Mouse (Mus musculus) neural tube, embryonic 13.5 days (tissue): ENCODE measurements around the gene Cd274. TPM values are rescaled to one million over a fixed set of nuclear protein-coding genes. Genes with fewer than 3 reads are reported as not detected.
A peak's percentile ranks its signal among the peaks of the same experiment; 100 is the strongest.

ENCODE experiments used
- ATAC-seq: fragments of 200-750 bp; cut with Nextera tagmentation; 2 replicates; pipeline ENCODE4 v1.8.0; 2017; ENCODE audit warnings: low read depth, mild to moderate bottlenecking, moderate TSS enrichment, moderate library complexity
- H3K27ac ChIP-seq: fragments of 300-500 bp; sonication (generic); replicated peaks from 2 replicates; pipeline ENCODE4 v1.5.1; 2015; ENCODE audit warnings: moderate library complexity, mild to moderate bottlenecking, inconsistent platforms
- H3K27me3 ChIP-seq: fragments of 300-500 bp; sonication (generic); 2 replicates; pipeline ENCODE4 v1.6.1; 2015; ENCODE audit warnings: mild to moderate bottlenecking, inconsistent platforms
- H3K36me3 ChIP-seq: fragments of 300-500 bp; sonication (generic); 2 replicates; pipeline ENCODE4 v1.6.1; 2015; ENCODE audit warnings: mild to moderate bottlenecking, inconsistent platforms
- H3K4me1 ChIP-seq: fragments of 300-500 bp; sonication (generic); replicated peaks from 2 replicates; pipeline ENCODE4 v1.6.1; 2015; ENCODE audit warnings: inconsistent platforms
- H3K4me2 ChIP-seq: fragments of 300-500 bp; sonication (generic); 2 replicates; pipeline ENCODE4 v1.6.1; 2015; ENCODE audit warnings: inconsistent platforms, mild to moderate bottlenecking, moderate library complexity
- H3K4me3 ChIP-seq: fragments of 300-500 bp; sonication (generic); 2 replicates; pipeline ENCODE4 v1.5.1; 2015; ENCODE audit warnings: mild to moderate bottlenecking, inconsistent platforms
- H3K9ac ChIP-seq: fragments of 300-500 bp; sonication (generic); 2 replicates; pipeline ENCODE4 v1.6.1; 2015; ENCODE audit warnings: moderate library complexity, mild to moderate bottlenecking, inconsistent platforms
- H3K9me3 ChIP-seq: fragments of 300-500 bp; sonication (generic); 2 replicates; pipeline ENCODE4 v1.6.1; 2016; ENCODE audit warnings: inconsistent platforms
- WGBS: fragments of 180-500 bp; shearing (Covaris S2); methylation state at CpG from one replicate; pipeline ENCODE4 v1.1.7; 2015; 5-methylcytosine and 5-hydroxymethylcytosine counted together
- polyA plus RNA-seq: library from polyadenylated mRNA; unstranded; fragments of >200 nt; fragmentation: Nextera tagmentation; extraction: Ambion mirVana; gene quantifications from 2 replicates; pipeline ENCODE4 v1.2.1, GENCODE M21; 2015

Gene Cd274
- polyA plus RNA-seq, 1 experiment from 2014 or later, result 0.52 TPM

DNA sequence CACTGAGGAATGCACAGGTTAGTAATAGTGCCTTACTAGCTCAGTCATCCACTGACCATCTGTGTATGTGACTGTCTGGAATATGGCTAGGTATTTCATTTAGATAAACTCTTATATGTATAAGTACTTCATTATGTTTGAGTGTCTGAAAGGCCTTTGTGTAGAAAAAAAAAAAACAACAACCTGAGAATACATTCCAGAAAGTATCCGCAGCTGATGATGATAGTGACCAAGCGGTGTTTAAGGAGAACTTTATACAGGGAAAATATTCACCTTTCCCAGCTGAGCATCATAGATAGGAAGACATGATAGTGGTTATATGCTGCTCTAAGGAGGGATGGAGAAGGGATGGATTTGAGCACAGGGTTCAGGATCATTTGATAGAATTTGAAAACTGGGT is 786 bp downstream of the Cd274 start:
- H3K27me3 ChIP-seq, result no peaks in the 10 kb centered on the region
- no peak overlapping the region for H3K4me2 ChIP-seq
- H3K36me3 ChIP-seq, result no peaks in the 10 kb centered on the region
- 93% methylated on average over 2 of the region's 2 CpGs for WGBS
- H3K4me1 ChIP-seq, result peaks cover 11% of the 10 kb centered on the region; the same call in 1 of the 2 replicates
- H3K27ac ChIP-seq, result no peak overlapping the region
- H3K4me3 ChIP-seq, result no peak overlapping the region
- H3K9me3 ChIP-seq, result no peaks in the 10 kb centered on the region
- ATAC-seq, result no peak
- H3K9ac ChIP-seq, result no peak overlapping the region

DNA sequence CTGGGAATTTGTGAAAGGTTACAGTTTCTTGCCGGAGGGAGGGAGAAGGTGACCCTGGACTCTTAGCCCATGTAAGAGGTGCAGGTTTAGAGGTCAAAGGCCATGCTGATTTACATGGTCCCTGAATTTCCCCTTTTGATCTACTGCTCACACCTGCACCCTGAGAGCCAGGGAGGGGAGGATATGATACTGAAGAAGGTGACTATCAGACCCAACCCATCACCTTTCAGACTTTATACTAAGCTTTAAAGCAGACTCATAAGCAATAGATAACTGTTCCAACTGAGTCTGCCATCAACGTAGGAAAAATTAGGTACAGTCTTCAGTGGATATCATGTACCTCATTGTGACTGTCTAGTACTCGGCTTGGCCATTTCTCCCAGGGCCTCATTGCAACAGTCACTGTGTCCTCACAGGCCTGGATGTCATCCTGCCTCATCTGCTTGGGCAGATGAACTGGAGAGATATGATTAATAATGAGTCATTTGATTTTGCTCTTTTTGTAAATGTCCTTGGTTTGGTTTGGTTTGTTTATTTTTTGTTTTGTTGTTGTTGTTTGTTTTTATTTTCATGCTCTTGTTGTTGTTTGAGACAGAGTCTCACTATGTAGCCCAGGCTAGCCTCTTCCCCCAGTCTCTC is 1.5 kb downstream of the Cd274 start:
- Histone ChIP-seq H3K4me2 (no peak overlapping the region), H3K9ac (no peak overlapping the region), H3K27me3 (no peaks in the 10 kb centered on the region), H3K27ac (no peak overlapping the region), H3K4me3 (no peak overlapping the region), H3K36me3 (no peaks in the 10 kb centered on the region), H3K4me1 (peaks cover 17% of the 10 kb centered on the region; the same call in 1 of the 2 replicates), H3K9me3 (no peaks in the 10 kb centered on the region)
- ATAC-seq, result no peak
- WGBS, result 77% methylated on average over 3 of the region's 3 CpGs

DNA sequence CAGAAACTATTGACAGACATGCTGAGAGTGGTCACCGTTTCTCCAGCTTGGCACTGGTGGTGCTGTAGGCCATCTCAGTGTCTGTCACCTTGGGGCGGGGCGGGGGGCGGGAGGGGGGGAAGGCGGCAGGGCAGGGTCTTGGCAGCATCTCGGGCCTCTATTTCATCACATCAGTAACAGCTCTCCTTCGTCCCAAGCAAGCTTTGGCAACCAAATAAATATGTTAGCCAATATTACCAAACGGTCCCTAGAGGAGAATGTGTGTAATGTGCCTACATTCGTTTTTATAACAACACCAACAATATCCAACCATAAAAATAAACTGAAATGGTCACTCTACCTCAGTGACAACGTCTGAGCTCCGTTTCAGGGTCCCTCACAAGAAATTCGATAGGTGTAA is 2.9 kb downstream of the Cd274 start:
- Histone ChIP-seq H3K9ac (no peak overlapping the region), H3K4me1 (peaks cover 18% of the 10 kb centered on the region; the same call in 1 of the 2 replicates), H3K27me3 (no peaks in the 10 kb centered on the region), H3K27ac (no peak overlapping the region), H3K4me2 (no peak overlapping the region), H3K9me3 (no peaks in the 10 kb centered on the region), H3K36me3 (no peaks in the 10 kb centered on the region), H3K4me3 (no peak overlapping the region)
- 68% methylated on average over 12 of the region's 12 CpGs for WGBS
- ATAC-seq, result no peak

DNA sequence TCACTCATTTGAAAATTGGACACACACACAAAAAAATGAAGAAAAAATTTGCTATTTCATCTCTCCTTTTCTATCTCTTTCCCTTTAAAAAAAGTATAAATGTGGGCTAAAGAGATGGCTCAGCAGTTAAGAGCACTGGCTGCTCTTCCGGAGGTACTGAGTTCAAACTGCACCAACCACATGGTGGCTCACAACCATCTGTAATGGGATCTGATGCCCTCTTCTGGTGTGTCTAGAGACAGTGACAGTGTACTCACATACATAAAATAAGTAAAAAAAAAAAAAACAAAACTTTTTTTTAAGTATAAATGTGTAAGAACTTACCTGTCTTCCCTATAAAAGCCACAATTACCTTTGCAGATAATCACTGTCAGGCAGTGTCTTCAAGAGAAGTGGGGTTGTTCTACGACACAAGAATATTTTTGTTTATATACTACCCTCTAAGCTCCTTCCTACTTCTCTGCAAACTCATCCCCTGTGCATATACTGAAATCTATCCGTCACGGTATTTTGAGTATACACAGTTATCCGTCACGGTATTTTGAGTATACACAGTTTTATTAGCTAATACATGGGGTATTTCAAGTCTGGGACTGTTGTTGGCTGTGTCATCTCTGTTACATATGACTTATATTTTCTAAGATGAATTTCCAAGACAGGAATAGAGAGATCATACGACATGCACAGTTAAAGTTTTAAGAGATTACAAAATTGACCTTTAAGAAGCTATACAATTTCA is 3.5 kb downstream of the Cd274 start:
- no peak for ATAC-seq
- H3K9me3 ChIP-seq, result no peaks in the 10 kb centered on the region
- H3K4me3 ChIP-seq, result no peak overlapping the region
- no peak overlapping the region for H3K27ac ChIP-seq
- H3K36me3 ChIP-seq, result no peaks in the 10 kb centered on the region
- H3K27me3 ChIP-seq, result no peaks in the 10 kb centered on the region
- WGBS, result 93% methylated on average over 7 of the region's 7 CpGs
- no peak overlapping the region for H3K4me2 ChIP-seq
- no peak overlapping the region for H3K9ac ChIP-seq
- peaks cover 18% of the 10 kb centered on the region; the same call in 1 of the 2 replicates for H3K4me1 ChIP-seq

DNA sequence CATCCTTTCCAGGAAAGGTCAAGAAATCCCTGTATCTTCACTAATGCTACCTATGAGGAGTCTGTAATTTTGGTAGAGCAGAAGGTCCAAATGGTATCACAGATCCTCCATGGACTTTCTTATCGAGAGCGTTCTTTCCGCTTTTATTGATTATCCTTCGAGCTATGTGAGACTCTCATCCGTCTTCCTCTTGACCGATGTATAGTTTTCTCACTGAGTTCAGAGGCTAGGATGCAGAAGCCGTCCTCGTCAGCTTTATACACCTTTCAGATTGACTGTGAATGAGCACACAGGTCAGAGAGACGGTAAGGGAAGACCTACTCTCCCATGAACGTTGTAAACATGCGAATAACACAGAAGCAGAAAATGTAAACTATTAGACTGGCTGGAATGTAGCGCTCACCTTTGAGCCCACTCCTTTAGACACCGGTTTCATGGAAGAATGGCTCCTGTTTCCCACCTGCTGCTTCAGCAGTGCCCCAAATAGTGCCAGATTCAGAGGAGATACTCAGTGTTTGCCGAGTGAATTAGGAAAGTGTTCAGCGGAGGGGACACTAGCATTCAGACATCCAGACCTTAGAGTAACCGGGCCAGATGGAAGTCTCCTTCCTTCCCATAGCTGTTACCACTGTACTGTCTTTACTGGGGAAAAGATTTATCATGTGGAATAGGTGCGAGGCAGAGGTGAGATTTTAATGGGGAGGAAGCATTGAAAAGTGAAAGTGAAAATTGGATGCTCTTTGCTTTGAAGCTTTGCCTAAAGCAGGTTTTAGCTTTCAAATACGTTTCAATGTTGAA is 4.2 kb downstream of the Cd274 start:
- Histone ChIP-seq H3K4me1 (peaks cover 18% of the 10 kb centered on the region; the same call in 1 of the 2 replicates), H3K4me3 (no peak overlapping the region), H3K27me3 (no peaks in the 10 kb centered on the region), H3K9me3 (no peaks in the 10 kb centered on the region), H3K9ac (no peak overlapping the region), H3K36me3 (no peaks in the 10 kb centered on the region), H3K27ac (no peak overlapping the region), H3K4me2 (no peak overlapping the region)
- no peak for ATAC-seq
- 84% methylated on average over 18 of the region's 18 CpGs for WGBS

DNA sequence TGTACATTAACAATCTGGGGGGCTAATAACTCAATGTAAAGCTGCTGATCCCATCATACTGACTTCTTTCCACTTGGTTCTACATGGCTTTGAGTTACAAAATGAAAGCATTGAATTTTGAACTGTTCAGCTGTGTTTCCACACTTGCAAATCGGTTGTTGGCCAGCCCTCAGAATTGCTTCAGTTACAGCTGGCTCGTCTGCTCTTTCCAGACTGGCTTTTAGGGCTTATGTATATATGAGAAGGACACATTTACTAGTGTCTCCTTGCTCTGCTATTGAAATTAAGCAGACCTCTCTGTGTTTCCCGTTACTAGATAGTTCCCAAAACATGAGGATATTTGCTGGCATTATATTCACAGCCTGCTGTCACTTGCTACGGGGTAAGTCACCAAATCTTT is 4.9 kb downstream of the Cd274 start:
- H3K9ac ChIP-seq, result no peak overlapping the region
- H3K36me3 ChIP-seq, result no peaks in the 10 kb centered on the region
- no peak for ATAC-seq
- no peak overlapping the region for H3K4me2 ChIP-seq
- peaks cover 12% of the 10 kb centered on the region; the same call in 1 of the 2 replicates for H3K4me1 ChIP-seq
- 77% methylated on average over 4 of the region's 4 CpGs for WGBS
- no peak overlapping the region for H3K27ac ChIP-seq
- H3K9me3 ChIP-seq, result no peaks in the 10 kb centered on the region
- no peak overlapping the region for H3K4me3 ChIP-seq
- H3K27me3 ChIP-seq, result no peaks in the 10 kb centered on the region

GRCm38 (mm10) chr19:29372621-29373020 is 5.4 kb downstream of the Cd274 start:
- Histone ChIP-seq H3K27me3 (no peaks in the 10 kb centered on the region), H3K9ac (no peak overlapping the region), H3K4me3 (no peak overlapping the region), H3K36me3 (no peaks in the 10 kb centered on the region), H3K27ac (no peak overlapping the region), H3K4me2 (no peak overlapping the region), H3K9me3 (no peaks in the 10 kb centered on the region), H3K4me1 (peaks cover 7% of the 10 kb centered on the region; the same call in 1 of the 2 replicates)
- 85% methylated on average over 3 of the region's 3 CpGs for WGBS
- no peak for ATAC-seq

- no peak for ATAC-seq
- WGBS, result 32% methylated on average over 11 of the region's 11 CpGs
- H3K4me3 ChIP-seq, result peak overlapping the region; percentile 27
- no peaks in the 10 kb centered on the region for H3K27me3 ChIP-seq
- H3K9ac ChIP-seq, result peak overlapping the region; percentile 50
- H3K27ac ChIP-seq, result no peak overlapping the region
- H3K36me3 ChIP-seq, result no peaks in the 10 kb centered on the region
- H3K9me3 ChIP-seq, result no peaks in the 10 kb centered on the region
- peak overlapping the region; percentile 50 for H3K4me2 ChIP-seq
- peaks cover 7% of the 10 kb centered on the region; the same call in 1 of the 2 replicates for H3K4me1 ChIP-seq
These were observed 6.2 kb downstream of the Cd274 start for GRCm38 (mm10) chr19:29373438-29373837.

GRCm38 (mm10) chr19:29374947-29375346 is 7.7 kb downstream of the Cd274 start:
- H3K9me3 ChIP-seq, result no peaks in the 10 kb centered on the region
- no peaks in the 10 kb centered on the region for H3K27me3 ChIP-seq
- no peak for ATAC-seq
- no peak overlapping the region for H3K27ac ChIP-seq
- H3K36me3 ChIP-seq, result no peaks in the 10 kb centered on the region
- H3K4me1 ChIP-seq, result peaks cover 7% of the 10 kb centered on the region; the same call in 1 of the 2 replicates
- no peak overlapping the region for H3K4me3 ChIP-seq
- H3K9ac ChIP-seq, result no peak overlapping the region
- WGBS, result 93% methylated on average over 9 of the region's 9 CpGs
- no peak overlapping the region for H3K4me2 ChIP-seq

GRCm38 (mm10) chr19:29376382-29376781 is 9.1 kb downstream of the Cd274 start:
- no peaks in the 10 kb centered on the region for H3K9me3 ChIP-seq

DNA sequence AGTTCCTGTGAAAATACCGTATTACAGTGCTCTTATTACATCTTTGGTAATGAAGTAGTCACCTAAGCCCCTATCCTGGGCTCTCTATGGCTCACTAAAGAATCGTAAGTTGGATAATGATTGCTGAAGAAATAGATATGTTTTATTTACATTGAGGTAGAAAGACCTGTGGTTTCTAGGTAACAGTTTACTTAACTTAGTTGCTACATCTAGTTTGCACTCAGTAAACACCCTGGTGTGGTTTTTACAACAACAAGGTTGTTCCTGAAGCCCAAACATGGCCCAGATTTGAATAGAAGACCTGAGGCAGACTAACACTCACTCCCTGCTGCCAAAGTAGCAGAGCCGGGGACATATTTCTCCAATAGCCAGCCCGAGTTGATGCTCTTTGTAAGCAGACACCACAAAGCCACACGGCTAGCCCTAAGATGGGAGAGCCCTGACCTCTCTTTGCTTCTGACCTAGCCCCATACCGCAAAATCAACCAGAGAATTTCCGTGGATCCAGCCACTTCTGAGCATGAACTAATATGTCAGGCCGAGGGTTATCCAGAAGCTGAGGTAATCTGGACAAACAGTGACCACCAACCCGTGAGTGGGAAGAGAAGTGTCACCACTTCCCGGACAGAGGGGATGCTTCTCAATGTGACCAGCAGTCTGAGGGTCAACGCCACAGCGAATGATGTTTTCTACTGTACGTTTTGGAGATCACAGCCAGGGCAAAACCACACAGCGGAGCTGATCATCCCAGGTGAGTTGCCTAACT is 12.8 kb downstream of the Cd274 start:
- no peak for ATAC-seq
- no peaks in the 10 kb centered on the region for H3K36me3 ChIP-seq
- H3K4me2 ChIP-seq, result no peak overlapping the region
- no peak overlapping the region for H3K9ac ChIP-seq
- H3K4me3 ChIP-seq, result no peak overlapping the region
- 92% methylated on average over 14 of the region's 14 CpGs for WGBS
- H3K4me1 ChIP-seq, result no peaks in the 10 kb centered on the region
- H3K27me3 ChIP-seq, result no peaks in the 10 kb centered on the region
- no peak overlapping the region for H3K27ac ChIP-seq
- no peaks in the 10 kb centered on the region for H3K9me3 ChIP-seq

More at GRCm38 (mm10) chr19:29376382-29376781, 9.1 kb downstream of the Cd274 start:
- Histone ChIP-seq H3K4me1 (peaks cover 7% of the 10 kb centered on the region; the same call in 1 of the 2 replicates), H3K27ac (no peak overlapping the region), H3K4me2 (no peak overlapping the region), H3K36me3 (no peaks in the 10 kb centered on the region), H3K27me3 (no peaks in the 10 kb centered on the region), H3K4me3 (no peak overlapping the region), H3K9ac (no peak overlapping the region)
- 71% methylated on average over 3 of the region's 3 CpGs for WGBS
- no peak for ATAC-seq
